Mouse (Mus musculus) embryonic fibroblast, embryonic 13.5 days (primary cell): ENCODE measurements at regions not wholly inside any gene's neighbourhood (a gene's known extent, or its start where the extent isn't known, plus 50 kb on each side); places are given as distances from the start of the nearest gene placed in this dataset.

Experiments used
- CTCF ChIP-seq: IDR thresholded peaks from 2 replicates; pipeline ENCODE4 v1.5.1; 2011; ENCODE audit warnings: mild to moderate bottlenecking, control low read depth, low read length, moderate library complexity, borderline replicate concordance; ENCODE audit not compliant: insufficient read depth
- POLR2A ChIP-seq: IDR thresholded peaks from 2 replicates; pipeline ENCODE4 v1.6.1; 2011; ENCODE audit warnings: low read depth, mild to moderate bottlenecking, control low read depth, low read length, moderate library complexity

DNA sequence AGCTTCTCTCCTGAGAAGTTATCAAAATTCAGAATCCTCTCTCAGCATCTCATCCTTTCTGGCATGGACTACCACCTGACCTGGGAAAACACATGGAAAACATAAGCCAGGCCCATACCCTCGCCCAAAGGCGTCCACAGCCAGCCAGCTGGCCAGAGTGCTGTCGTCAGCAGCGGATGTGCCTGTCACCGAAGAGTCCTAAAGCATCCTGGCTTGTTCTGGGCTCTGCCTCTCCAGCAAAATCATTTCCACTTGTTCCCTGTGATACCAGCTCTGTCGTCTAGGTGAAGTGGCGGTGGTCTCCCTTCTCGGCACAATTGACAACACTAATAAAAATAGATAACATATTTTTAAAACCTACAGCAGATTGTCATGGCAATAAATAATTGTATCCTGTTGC lies 70.0 kb upstream of the Igf1r start:
- TF ChIP-seq POLR2A: no peak
- TF ChIP-seq CTCF: no peak
